Mouse (Mus musculus): ENCODE results near the gene Rbm45.

Rbm45 gene

DNA sequence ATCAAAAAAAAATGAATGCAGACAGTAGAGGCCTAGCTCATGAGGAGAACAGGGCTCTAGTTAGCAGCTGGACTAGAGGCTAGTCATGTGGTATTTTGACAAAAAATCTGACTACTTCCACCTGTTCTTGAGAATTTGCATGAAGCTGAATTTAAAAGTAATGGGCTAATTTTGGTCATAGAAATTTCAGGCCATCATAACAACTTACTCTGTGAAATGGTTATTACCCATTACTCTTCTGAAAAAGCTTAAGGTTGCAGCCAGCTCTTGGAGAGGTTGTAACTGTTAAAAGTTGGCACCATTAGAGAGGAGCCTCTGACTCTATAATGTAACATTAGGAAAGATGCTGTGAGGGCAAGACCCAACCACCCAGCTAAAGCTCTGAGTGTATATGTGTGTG lies 16.7 kb downstream of the Rbm45 start:
- DNase-seq (ENCODE audit: low spot score in 2 of 2) = no peak

- no peak for DNase-seq (ENCODE audit: low spot score in 2 of 2)
Observed at GRCm38 (mm10) chr2:76400178-76400577, 30.4 kb downstream of the Rbm45 start.

- peak in 1 of 2 experiments; percentile 19 for DNase-seq (ENCODE audit: low spot score in 2 of 2)
Observed at GRCm38 (mm10) chr2:76405596-76406150, 35.9 kb downstream of the Rbm45 start.

DNA sequence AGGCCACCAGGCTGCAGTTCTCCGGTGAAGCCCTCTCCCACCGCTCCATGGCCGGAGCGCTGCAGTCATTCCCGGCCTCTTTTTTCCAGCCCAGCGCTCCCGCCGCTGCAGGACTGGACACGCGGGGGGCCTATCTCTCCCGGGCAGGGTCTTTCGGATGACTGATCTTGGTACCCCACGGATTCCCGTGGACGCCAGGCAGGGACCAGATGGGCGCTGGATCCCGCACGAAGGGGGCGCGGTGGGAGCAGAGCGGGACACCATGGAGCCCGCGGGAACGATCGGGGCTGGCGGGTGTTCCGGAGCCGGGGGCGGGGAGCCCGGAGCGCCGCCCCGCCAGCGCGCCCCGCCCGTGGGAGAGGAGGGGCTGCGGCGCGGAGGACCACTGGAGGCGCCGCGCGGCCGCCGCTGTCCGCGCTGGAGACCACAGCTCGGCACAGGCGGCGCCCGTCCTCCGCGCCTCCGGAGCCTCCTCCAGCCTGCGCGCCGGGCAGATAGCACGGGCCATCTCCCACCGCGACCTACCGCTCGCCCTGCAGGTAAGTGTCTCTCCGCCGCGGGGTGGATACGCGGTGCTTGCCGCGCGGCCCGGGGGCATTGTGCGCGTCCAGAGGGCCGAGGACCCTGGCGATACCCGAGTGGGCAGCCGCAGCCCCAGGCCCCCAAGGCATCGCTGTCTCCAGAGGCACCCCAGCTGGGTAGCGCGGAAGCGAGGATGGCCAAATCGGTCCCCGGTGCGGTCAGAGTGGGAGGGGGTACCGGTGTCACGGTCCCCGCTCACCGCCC lies 36.6 kb downstream of the Rbm45 start, which contains the start of gene Osbpl6:
TSS of gene Osbpl6 (plus strand) at position 358 of the 786 bp plus-strand sequence.
- DNase-seq (ENCODE audit: low spot score in 2 of 2) = peak; percentile 66 to 76

DNA sequence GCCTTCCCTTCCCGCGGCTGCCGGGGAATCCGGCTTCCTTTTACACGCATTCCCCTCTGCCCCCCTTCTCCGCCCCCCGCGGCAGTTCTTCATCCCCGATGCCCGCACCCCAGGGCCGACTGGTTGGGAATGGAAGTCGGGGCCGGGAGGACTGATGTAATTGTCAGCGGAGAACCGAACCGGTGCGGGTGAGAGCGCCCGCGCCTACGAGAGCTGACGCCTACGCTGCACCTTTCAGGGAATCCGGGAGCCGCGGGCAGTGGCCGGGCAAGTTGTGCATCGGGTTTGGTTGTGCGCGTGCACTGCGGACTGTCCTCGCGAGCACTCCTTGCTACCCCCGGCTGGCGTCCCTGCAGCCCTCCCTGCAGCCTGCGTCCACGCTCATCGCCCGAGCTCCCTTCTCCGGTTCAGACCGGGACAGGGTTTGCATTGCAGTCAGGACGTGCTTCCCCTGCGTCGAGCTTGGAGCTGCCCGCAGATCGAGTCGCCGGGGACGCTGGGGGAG lies 37.2 kb downstream of the Rbm45 start:
- DNase-seq (ENCODE audit: low spot score in 2 of 2) = peak; percentile 73 to 76

DNA sequence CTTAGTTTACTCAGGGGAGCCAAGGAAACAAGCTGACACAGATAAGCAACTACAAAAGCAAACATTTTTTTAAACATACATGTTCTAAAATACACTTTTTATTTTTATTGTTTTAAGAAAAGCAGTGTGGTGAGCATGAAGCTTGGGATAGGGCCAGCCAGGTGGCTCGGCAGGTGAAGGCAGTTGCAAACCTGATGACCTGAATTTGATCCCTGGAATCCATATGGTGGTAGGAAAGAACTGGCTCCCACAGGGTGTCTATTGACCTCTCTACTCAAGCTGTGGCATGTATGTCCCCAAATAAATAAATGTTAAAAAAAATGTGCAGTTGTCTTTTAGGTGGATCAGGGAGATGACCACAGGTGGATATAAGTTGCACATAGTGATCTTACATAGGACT lies 39.7 kb downstream of the Rbm45 start:
- DNase-seq (ENCODE audit: low spot score in 2 of 2) = no peak

GRCm38 (mm10) chr2:76409986-76410385 lies 40.2 kb downstream of the Rbm45 start:
- no peak for DNase-seq (ENCODE audit: low spot score in 2 of 2)

DNA sequence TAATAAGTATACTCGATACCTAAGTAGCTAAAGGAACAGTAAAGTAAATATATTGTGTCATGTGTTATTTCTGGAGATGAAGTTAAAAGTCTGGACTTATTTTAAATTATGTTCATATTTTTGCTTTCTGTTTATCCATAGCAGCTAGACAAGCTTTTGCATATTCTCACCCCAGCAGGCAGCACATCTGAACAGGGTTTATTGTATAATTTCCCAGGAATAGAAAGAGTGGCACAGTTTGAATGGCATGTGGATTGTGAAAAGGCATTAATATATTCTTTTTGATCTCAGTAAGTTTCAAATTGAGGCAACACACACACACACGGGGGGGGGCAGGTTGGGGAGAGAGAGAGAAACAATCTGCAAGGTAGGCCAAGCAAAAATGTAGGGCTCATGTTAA lies 43.1 kb downstream of the Rbm45 start:
- no peak for DNase-seq (ENCODE audit: low spot score in 2 of 2)

DNA sequence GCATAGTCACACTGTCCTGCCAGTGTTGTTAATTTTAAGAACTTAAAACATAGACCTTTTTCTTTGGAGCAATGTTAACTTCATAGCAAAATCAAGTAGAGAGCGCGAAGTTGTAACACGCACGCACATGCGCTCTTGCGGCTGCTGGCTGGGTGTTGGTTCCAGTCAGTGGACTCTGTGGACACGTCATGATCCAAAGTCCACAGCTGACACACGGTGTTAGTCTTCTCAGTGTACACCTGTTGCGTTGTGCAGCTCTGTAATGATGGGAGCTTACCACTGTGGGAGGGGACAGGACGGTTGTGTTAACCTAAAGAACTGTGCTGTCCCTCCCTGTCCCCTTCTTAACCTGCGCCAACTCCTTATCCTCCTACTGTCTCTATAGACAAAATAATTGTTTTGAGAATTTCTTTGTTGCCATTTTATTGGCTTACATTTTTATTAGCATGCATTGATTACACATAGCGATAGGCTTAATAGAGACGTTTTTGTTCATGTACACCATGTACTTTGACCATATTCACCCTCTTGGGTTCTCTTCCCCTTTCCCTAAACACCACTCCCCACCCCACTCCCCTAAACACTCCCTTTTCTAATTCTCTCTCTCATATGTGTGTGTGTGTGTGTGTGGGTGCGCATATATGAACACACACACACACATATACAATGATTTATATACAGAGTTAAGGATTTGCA lies 47.8 kb downstream of the Rbm45 start:
- no peak for DNase-seq (ENCODE audit: low spot score in 2 of 2)

GRCm38 (mm10) chr2:76418142-76418518 lies 48.3 kb downstream of the Rbm45 start:
- DNase-seq (ENCODE audit: low spot score in 2 of 2) = no peak

GRCm38 (mm10) chr2:76421411-76421924 lies 51.7 kb downstream of the Rbm45 start:
- no peak for DNase-seq (ENCODE audit: low spot score in 2 of 2)

- DNase-seq (ENCODE audit: low spot score in 2 of 2) = no peak
Observed at GRCm38 (mm10) chr2:76426816-76427215, 57.0 kb downstream of the Rbm45 start.

- no peak for DNase-seq (ENCODE audit: low spot score in 2 of 2)
Observed at GRCm38 (mm10) chr2:76429318-76429717, 59.5 kb downstream of the Rbm45 start.

DNA sequence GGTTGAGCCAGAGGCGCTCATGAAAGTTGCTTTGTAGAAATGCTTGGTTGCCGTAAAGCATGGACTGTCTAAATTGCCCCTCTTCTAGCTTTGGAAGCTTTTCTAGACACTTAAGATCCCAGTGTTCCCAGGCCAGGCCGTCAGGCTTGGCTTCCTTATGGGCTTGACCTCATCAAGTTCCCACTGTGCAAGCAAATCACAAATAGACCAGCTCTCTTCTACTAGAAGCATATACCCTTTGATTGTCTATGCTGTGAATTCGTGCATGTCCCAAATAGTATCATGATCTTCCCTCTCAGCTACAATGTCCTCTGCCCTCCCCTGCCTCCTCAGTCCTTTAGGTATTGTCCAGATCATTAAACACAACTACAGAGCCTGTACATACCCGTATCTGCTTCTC lies 60.1 kb downstream of the Rbm45 start:
- DNase-seq (ENCODE audit: low spot score in 2 of 2) = no peak

- no peak for DNase-seq (ENCODE audit: low spot score in 2 of 2)
Observed at GRCm38 (mm10) chr2:76430539-76430938, 60.8 kb downstream of the Rbm45 start.

Data from frontal cortex, postnatal 36 days (tissue).